Mouse (Mus musculus) heart, postnatal 4 days (tissue): ENCODE measurements at regions not wholly inside any gene's neighbourhood (a gene's known extent, or its start where the extent isn't known, plus 50 kb on each side); places are given as distances from the start of the nearest gene placed in this dataset.

Experiments used
- DNase-seq: peaks from one replicate; pipeline ENCODE4 v3.0.0; 2021

DNA sequence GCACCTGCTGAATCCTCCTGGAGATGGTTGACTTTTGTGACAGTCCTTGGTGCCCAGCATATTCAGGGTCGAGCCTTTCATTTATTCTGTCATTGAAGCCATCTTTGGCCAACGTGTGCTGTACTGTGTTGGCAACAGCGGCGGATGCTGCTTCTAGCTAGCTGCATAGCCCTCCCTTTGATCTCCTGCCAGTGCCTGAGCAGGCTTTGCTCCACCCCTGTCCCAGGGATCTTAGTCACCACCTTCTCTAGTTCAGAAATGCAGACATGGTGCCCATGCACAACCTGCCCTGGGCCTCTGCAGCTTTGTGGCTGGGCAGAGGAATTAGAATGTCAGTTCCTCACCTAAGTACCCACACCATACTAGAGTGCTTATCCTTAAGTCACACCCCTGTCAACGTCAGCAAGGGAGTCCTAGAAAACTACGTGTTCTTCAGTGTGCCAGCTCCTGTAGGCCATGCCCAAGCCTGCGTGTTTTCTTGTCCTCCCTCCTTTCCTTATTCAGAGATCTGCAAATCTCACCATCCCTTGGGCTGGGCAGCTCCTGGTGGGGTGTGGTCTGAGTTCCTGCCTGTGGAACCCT lies 151.9 kb downstream of the Zfp706 start:
- DNase-seq: peak; percentile 78

DNA sequence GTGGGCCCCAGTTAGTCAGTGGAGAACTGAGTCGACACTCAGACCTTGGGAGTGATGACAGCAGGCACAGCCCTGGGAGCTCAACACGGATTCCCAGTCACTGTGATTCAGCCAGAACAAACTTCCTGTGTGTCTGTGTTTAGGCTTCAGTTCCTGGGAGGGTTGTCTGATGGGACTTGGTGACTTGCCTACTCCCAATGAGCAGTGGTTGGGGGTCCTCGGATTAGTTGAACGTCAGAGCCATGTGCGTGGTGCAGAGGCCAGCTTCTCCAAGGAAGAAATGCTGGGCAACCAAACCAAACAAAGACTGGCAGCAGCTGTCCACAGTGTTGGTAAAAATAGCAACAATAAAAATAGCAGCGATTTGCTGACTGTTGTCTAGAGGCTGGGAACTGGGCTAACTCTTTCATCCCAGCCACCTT lies 152.7 kb downstream of the Zfp706 start:
- DNase-seq: peak; percentile 61

DNA sequence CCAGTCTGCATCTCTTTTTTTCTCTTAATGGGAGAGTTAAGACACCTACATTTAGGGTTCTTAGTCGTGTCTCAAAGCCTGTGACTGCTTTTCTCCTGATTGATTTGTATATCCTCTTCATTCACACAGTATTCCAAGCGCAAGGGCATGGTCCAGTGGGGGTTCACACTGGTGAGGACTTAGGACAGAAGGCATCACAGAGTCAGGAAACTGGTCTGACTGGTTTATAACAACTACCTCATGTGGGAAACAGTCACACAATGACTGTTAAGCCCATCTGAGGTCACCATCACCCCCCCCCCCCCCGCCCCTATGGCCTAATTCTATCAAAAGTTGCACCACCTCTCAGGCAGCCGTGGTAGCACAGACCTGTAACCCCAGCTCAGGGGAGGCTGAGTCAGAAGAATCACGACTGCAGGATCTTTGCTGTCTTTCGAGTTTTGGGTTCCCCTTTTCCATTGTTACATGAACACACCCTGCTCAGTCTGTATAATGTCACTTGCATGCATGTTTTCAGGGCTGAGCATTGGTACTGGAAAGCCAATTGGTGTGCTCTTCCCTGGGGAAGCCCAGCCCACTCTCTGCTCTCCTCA lies 155.2 kb downstream of the Zfp706 start:
- no peak for DNase-seq

DNA sequence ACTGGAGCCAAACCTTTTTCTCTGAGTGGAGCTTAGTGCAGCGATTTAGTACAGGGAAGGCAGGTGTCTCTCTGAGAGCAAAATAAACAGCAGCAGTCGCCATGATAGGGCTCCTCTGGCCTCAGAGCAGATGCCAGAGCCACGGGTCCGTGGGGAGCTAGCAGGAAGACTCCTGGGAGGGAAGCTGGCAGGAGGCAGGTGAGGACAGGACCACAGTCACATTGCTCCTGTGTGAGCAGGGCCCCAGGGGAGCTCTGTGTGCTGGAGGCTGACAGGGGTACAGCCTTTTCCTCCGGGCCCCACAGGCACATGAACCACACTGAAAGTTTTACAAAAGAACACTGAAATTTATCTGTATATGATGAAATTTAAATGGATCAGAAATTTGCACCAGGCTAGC lies 159.3 kb downstream of the Zfp706 start:
- no peak for DNase-seq

DNA sequence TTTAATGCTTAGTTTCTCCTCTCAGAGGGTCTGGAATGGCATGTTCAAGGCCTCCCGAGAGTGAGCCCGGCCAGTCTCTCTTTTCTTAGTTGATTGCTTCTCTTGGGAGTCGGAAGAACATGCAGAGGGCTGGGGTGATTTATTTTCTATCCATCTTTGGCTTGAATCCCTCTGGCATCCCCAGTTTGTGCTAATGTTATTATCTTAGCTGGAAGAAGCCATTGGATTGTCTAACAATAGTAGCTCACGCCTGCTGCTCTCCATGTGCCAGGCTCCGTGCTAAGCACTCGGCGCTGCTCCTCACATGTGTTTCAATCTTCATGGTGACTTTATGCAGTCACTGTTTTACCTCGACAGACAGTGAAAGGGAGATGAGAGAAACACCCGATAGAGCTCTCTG lies 160.8 kb downstream of the Zfp706 start:
- no peak for DNase-seq
